Mouse (Mus musculus): ENCODE measurements around the gene Srbd1. TPM values are rescaled to one million over a fixed set of nuclear protein-coding genes. Genes with fewer than 3 reads are reported as not detected.

The Srbd1 gene
- polyA plus RNA-seq, 1 experiment = 17.9 TPM

- TF ChIP-seq POLR2A (IDR thresholded peaks at IDR 0.05; ENCODE audit: low read depth, low read length) = no peak
- TF ChIP-seq CTCF (IDR thresholded peaks at IDR 0.05; ENCODE audit: borderline replicate concordance, insufficient read depth, low read length) = no peak
- no peak overlapping the region for H3K27ac ChIP-seq (ENCODE audit: insufficient read depth, low read length)
- H3K4me3 ChIP-seq (ENCODE audit: insufficient read depth, low read length) = no peak overlapping the region
Measured at GRCm38 (mm10) chr17:86022366-86022765, 122.6 kb downstream of the Srbd1 start.

GRCm38 (mm10) chr17:86021815-86022214 is 123.2 kb downstream of the Srbd1 start:
- Histone ChIP-seq H3K4me3 (ENCODE audit: insufficient read depth, low read length) (no peak overlapping the region), H3K4me1 (ENCODE audit: control insufficient read depth, insufficient read depth, low read length) (no peaks in the 10 kb centered on the region), H3K27ac (ENCODE audit: insufficient read depth, low read length) (no peak overlapping the region)
- TF ChIP-seq CTCF (IDR thresholded peaks at IDR 0.05; ENCODE audit: borderline replicate concordance, insufficient read depth, low read length) = no peak
- TF ChIP-seq POLR2A (IDR thresholded peaks at IDR 0.05; ENCODE audit: low read depth, low read length) = no peak

More at GRCm38 (mm10) chr17:86022366-86022765, 122.6 kb downstream of the Srbd1 start:
- H3K4me1 ChIP-seq (ENCODE audit: control insufficient read depth, insufficient read depth, low read length) = no peaks in the 10 kb centered on the region

- no peaks in the 10 kb centered on the region for H3K4me1 ChIP-seq (ENCODE audit: control insufficient read depth, insufficient read depth, low read length)
- no peak overlapping the region for H3K27ac ChIP-seq (ENCODE audit: insufficient read depth, low read length)
- TF ChIP-seq POLR2A (IDR thresholded peaks at IDR 0.05; ENCODE audit: low read depth, low read length) = no peak
- no peak for TF ChIP-seq CTCF (IDR thresholded peaks at IDR 0.05; ENCODE audit: borderline replicate concordance, insufficient read depth, low read length)
- H3K4me3 ChIP-seq (ENCODE audit: insufficient read depth, low read length) = no peak overlapping the region
Measured at GRCm38 (mm10) chr17:86021231-86021630, 123.7 kb downstream of the Srbd1 start.

- H3K4me3 ChIP-seq (ENCODE audit: insufficient read depth, low read length) = no peak overlapping the region
- no peak overlapping the region for H3K27ac ChIP-seq (ENCODE audit: insufficient read depth, low read length)
- no peak for TF ChIP-seq CTCF (IDR thresholded peaks at IDR 0.05; ENCODE audit: borderline replicate concordance, insufficient read depth, low read length)
- peaks cover 3% of the 10 kb centered on the region; the same call in 1 of the 2 replicates for H3K4me1 ChIP-seq (ENCODE audit: control insufficient read depth, insufficient read depth, low read length)
Measured at GRCm38 (mm10) chr17:86019793-86020192, 125.2 kb downstream of the Srbd1 start.

- Histone ChIP-seq H3K4me1 (ENCODE audit: control insufficient read depth, insufficient read depth, low read length) (peaks cover 3% of the 10 kb centered on the region; the same call in 1 of the 2 replicates), H3K4me3 (ENCODE audit: insufficient read depth, low read length) (no peak overlapping the region), H3K27ac (ENCODE audit: insufficient read depth, low read length) (no peak overlapping the region)
- TF ChIP-seq CTCF (IDR thresholded peaks at IDR 0.05; ENCODE audit: borderline replicate concordance, insufficient read depth, low read length) (no peak), POLR2A (IDR thresholded peaks at IDR 0.05; ENCODE audit: low read depth, low read length) (no peak)
Measured at GRCm38 (mm10) chr17:86014246-86014645, 130.7 kb downstream of the Srbd1 start.

- H3K4me3 ChIP-seq (ENCODE audit: insufficient read depth, low read length) = no peak overlapping the region
- TF ChIP-seq POLR2A (IDR thresholded peaks at IDR 0.05; ENCODE audit: low read depth, low read length) (no peak), CTCF (IDR thresholded peaks at IDR 0.05; ENCODE audit: borderline replicate concordance, insufficient read depth, low read length) (no peak)
- H3K4me1 ChIP-seq (ENCODE audit: control insufficient read depth, insufficient read depth, low read length) = peaks cover 3% of the 10 kb centered on the region; the same call in 1 of the 2 replicates
- no peak overlapping the region for H3K27ac ChIP-seq (ENCODE audit: insufficient read depth, low read length)
Measured at GRCm38 (mm10) chr17:86012576-86012975, 132.4 kb downstream of the Srbd1 start.

- Histone ChIP-seq H3K4me1 (ENCODE audit: control insufficient read depth, insufficient read depth, low read length) (peaks cover 3% of the 10 kb centered on the region; the same call in 1 of the 2 replicates), H3K4me3 (ENCODE audit: insufficient read depth, low read length) (no peak overlapping the region), H3K27ac (ENCODE audit: insufficient read depth, low read length) (no peak overlapping the region)
- TF ChIP-seq CTCF (IDR thresholded peaks at IDR 0.05; ENCODE audit: borderline replicate concordance, insufficient read depth, low read length) = no peak
- no peak for TF ChIP-seq POLR2A (IDR thresholded peaks at IDR 0.05; ENCODE audit: low read depth, low read length)
Measured at GRCm38 (mm10) chr17:86011849-86012248, 133.1 kb downstream of the Srbd1 start.

GRCm38 (mm10) chr17:86008401-86008800 is 136.6 kb downstream of the Srbd1 start:
- Histone ChIP-seq H3K4me1 (ENCODE audit: control insufficient read depth, insufficient read depth, low read length) (no peaks in the 10 kb centered on the region), H3K4me3 (ENCODE audit: insufficient read depth, low read length) (no peak overlapping the region), H3K27ac (ENCODE audit: insufficient read depth, low read length) (no peak overlapping the region)
- TF ChIP-seq POLR2A (IDR thresholded peaks at IDR 0.05; ENCODE audit: low read depth, low read length) (no peak), CTCF (IDR thresholded peaks at IDR 0.05; ENCODE audit: borderline replicate concordance, insufficient read depth, low read length) (no peak)

- H3K4me3 ChIP-seq (ENCODE audit: insufficient read depth, low read length) = no peak overlapping the region
- no peaks in the 10 kb centered on the region for H3K4me1 ChIP-seq (ENCODE audit: control insufficient read depth, insufficient read depth, low read length)
- H3K27ac ChIP-seq (ENCODE audit: insufficient read depth, low read length) = no peak overlapping the region
- TF ChIP-seq CTCF (IDR thresholded peaks at IDR 0.05; ENCODE audit: borderline replicate concordance, insufficient read depth, low read length) (no peak), POLR2A (IDR thresholded peaks at IDR 0.05; ENCODE audit: low read depth, low read length) (no peak)
Measured at GRCm38 (mm10) chr17:86002113-86002512, 142.9 kb downstream of the Srbd1 start.

GRCm38 (mm10) chr17:86001667-86002066 is 143.3 kb downstream of the Srbd1 start:
- TF ChIP-seq POLR2A (IDR thresholded peaks at IDR 0.05; ENCODE audit: low read depth, low read length) (no peak), CTCF (IDR thresholded peaks at IDR 0.05; ENCODE audit: borderline replicate concordance, insufficient read depth, low read length) (no peak)
- Histone ChIP-seq H3K4me3 (ENCODE audit: insufficient read depth, low read length) (no peak overlapping the region), H3K4me1 (ENCODE audit: control insufficient read depth, insufficient read depth, low read length) (no peaks in the 10 kb centered on the region), H3K27ac (ENCODE audit: insufficient read depth, low read length) (no peak overlapping the region)

- no peak for TF ChIP-seq POLR2A (IDR thresholded peaks at IDR 0.05; ENCODE audit: low read depth, low read length)
- TF ChIP-seq CTCF (IDR thresholded peaks at IDR 0.05; ENCODE audit: borderline replicate concordance, insufficient read depth, low read length) = no peak
- Histone ChIP-seq H3K4me1 (ENCODE audit: control insufficient read depth, insufficient read depth, low read length) (no peaks in the 10 kb centered on the region), H3K27ac (ENCODE audit: insufficient read depth, low read length) (no peak overlapping the region), H3K4me3 (ENCODE audit: insufficient read depth, low read length) (no peak overlapping the region)
Measured at GRCm38 (mm10) chr17:85995727-85996126, 149.2 kb downstream of the Srbd1 start.
